Mouse (Mus musculus) urinary bladder, postnatal 4 days (tissue): Measurements from ENCODE around the gene Lima1.

ENCODE experiments used
- DNase-seq, 2 experiments: peaks; one replicate each; pipeline ENCODE4 v3.0.0; 2021 to 2022; ENCODE audit warnings: low spot score in 2 of 2

The Lima1 gene

GRCm38 (mm10) chr15:99736675-99737074 lies 138.6 kb downstream of the Lima1 start:
- no peak for DNase-seq

DNA sequence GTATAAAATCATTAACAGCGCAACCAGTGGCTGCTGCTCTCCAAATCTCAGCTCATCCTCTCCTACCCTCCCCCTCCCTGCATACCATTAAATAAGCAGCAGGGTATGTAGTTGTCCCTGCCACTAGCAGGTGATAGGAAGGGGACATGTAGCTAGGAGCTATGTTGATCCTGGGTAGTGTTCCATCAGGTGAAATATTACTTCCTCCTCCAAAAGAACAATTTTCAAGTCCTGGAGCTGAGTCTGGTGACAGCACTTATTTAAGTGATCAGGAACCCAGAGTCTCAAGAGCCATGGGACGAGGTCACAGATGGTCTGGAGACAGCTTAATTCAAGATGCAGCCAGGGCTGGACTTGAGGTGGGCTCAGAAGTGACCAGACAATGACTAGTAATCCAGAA lies 139.6 kb downstream of the Lima1 start:
- peak; percentile 100 for DNase-seq

DNA sequence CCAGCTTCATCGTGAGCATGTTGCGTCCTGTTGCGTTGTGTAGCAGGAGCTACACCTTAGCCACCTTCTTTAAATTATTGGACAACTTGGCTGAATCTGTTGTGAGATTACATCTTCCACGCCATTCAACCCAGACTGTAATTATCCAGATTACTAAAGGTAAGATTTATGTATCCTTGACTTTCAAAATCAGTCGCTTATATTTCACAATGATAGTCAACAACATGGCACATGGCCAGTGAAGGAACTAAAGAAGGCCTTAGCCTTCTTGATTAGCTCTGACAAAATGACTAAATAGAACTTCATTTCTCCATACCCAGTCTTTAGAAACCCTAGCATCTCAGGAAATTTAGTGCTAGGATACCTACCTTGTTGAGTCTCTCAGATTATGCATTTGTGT lies 142.1 kb downstream of the Lima1 start:
- DNase-seq: no peak

DNA sequence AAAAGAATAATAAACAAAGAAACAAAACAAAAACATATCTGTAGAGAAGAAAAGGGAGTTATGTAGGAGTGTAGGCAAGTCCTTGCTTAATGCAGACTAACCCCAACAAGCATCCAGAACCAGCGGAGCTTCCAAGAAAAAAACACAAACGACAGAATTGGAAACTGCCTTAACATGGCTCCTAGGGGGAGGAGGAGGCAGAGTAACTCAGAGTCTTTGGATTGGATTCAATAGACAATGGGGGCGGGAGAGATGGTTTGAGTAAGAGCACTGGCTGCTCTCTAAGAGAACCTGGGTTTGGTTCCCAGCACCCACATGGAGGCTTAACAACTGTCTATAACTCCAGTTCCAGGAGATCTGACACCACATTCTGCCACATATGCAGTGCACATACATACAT lies 143.6 kb downstream of the Lima1 start:
- DNase-seq: no peak

- no peak for DNase-seq
These were observed 144.1 kb downstream of the Lima1 start for GRCm38 (mm10) chr15:99731167-99731566.

GRCm38 (mm10) chr15:99729056-99729783 lies 146.0 kb downstream of the Lima1 start:
- no peak for DNase-seq
